8 mouse cellular contexts compared by ENCODE assay signal in genomic region chr4:132198285-132198712, GRCm38 (mm10). TPM values are rescaled to one million over a fixed set of nuclear protein-coding genes. Genes with fewer than 3 reads are reported as not detected.
DNase-seq lines count a peak whose midpoint lies in the region; ATAC-seq and TF ChIP-seq lines count a peak whose summit lies in the region.

No protein-coding gene starts in this region.

- H3K4me2 ChIP-seq in midbrain, postnatal 0 days (ENCODE audit: low read depth, low read length, poor library complexity, severe bottlenecking) = no peak overlapping the region

- H3K27ac ChIP-seq in midbrain, postnatal 0 days (ENCODE audit: low read depth, low read length) = no peak overlapping the region
- H3K27ac ChIP-seq in midbrain, embryonic 10.5 days (replicated peaks) = no peak overlapping the region

- peaks cover 4% of the 10 kb centered on the region; the same call in 1 of the 2 replicates for H3K36me3 ChIP-seq in midbrain, postnatal 0 days (ENCODE audit: insufficient read depth, low read length)
- peaks cover 98% of the 10 kb centered on the region for H3K36me3 ChIP-seq in midbrain, embryonic 10.5 days

- no peaks in the 10 kb centered on the region for H3K27me3 ChIP-seq in midbrain, postnatal 0 days (ENCODE audit: insufficient read depth, low read length)
- H3K27me3 ChIP-seq in midbrain, embryonic 10.5 days (ENCODE audit: low read depth, poor library complexity, severe bottlenecking) = no peaks in the 10 kb centered on the region

- 0 out of 2 replicates have a peak, but pooled peaks cover 3% of the 10 kb centered on the region for H3K4me1 ChIP-seq in midbrain, postnatal 0 days (ENCODE audit: insufficient read depth, low read length)
- H3K4me1 ChIP-seq in midbrain, embryonic 10.5 days = peaks cover 25% of the 10 kb centered on the region

- DNase-seq in midbrain, postnatal 0 days (ENCODE audit: low spot score) = no peak
- DNase-seq in midbrain, embryonic 10.5 days (ENCODE audit: low spot score) = no peak
- peak; percentile 71 to 81 for DNase-seq in kidney, postnatal 36 days
- DNase-seq in spleen, postnatal 36 days (ENCODE audit: low spot score in 2 of 2) = peak; percentile 41 to 44
- no peak for DNase-seq in layer of hippocampus, adult 18-20 months (ENCODE audit: low spot score in 2 of 2)
- no peak for DNase-seq in embryo, embryonic 10 days (ENCODE audit: low spot score)
- DNase-seq in cerebellum, postnatal 25 days = no peak

- no peaks in the 10 kb centered on the region for H3K9me3 ChIP-seq in midbrain, postnatal 0 days (ENCODE audit: low read length)
- no peaks in the 10 kb centered on the region for H3K9me3 ChIP-seq in midbrain, embryonic 10.5 days (replicated peaks)

- 54% methylated on average over 4 of the region's 4 CpGs for WGBS in midbrain, postnatal 0 days
- WGBS in midbrain, embryonic 10.5 days = 80% methylated on average over 4 of the region's 4 CpGs

- no peak overlapping the region for H3K4me3 ChIP-seq in midbrain, postnatal 0 days (ENCODE audit: low read depth, low read length)
- H3K4me3 ChIP-seq in midbrain, embryonic 10.5 days = no peak overlapping the region

- no peak for ATAC-seq in midbrain, postnatal 0 days (ENCODE audit: low FRiP score)
- peak; percentile 35; the same call in 1 of the 2 replicates for ATAC-seq in granulocyte monocyte progenitor cell, adult 5-6 weeks (replicated peaks; ENCODE audit: poor library complexity, severe bottlenecking)

- TF ChIP-seq CTCF in midbrain, postnatal 0 days (IDR thresholded peaks at IDR 0.05) = peak; percentile 51

- no peak overlapping the region for H3K9ac ChIP-seq in midbrain, postnatal 0 days (replicated peaks; ENCODE audit: low read length, poor library complexity, severe bottlenecking)

RNA-seq across cellular contexts. Expression of gene Ythdf2, which starts 13.8 kb away (rescaled TPM):
- total RNA-seq in midbrain, postnatal 0 days (2014; rRNA removed) = 53.5 and 62.7 TPM in 2 replicates
- polyA plus RNA-seq in midbrain, postnatal 0 days (2015; fragmentation: Nextera tagmentation; extraction: Ambion mirVana) = 96.7 and 117 TPM in 2 replicates
- polyA plus RNA-seq in midbrain, embryonic 10.5 days (2016; fragmentation: Nextera tagmentation; extraction: Ambion mirVana) = 148 and 150 TPM in 2 replicates
- total RNA-seq in granulocyte monocyte progenitor cell, adult 5-6 weeks (2014; fragmentation: Nextera tagmentation) = 55.2 and 65.3 TPM in 2 replicates
- total RNA-seq in granulocyte monocyte progenitor cell, adult 5-6 weeks (2017) = 63.6 and 81.8 TPM in 2 replicates
- total RNA-seq in layer of hippocampus, adult 18-20 months (2021) = 10 to 100 TPM; 48.5 to 48.6 TPM

RNA-seq across cellular contexts. Expression of gene Oprd1, which starts 54.0 kb away (rescaled TPM):
- total RNA-seq in midbrain, postnatal 0 days (2014; rRNA removed) = 2.2 and 2.6 TPM in 2 replicates
- 0.65 and 0.79 TPM in 2 replicates for polyA plus RNA-seq in midbrain, postnatal 0 days (2015; fragmentation: Nextera tagmentation; extraction: Ambion mirVana)
- polyA plus RNA-seq in midbrain, embryonic 10.5 days (2016; fragmentation: Nextera tagmentation; extraction: Ambion mirVana) = 0.06 and 0.07 TPM in 2 replicates
- total RNA-seq in granulocyte monocyte progenitor cell, adult 5-6 weeks (2014; fragmentation: Nextera tagmentation) = not detected in 2 replicates
- total RNA-seq in granulocyte monocyte progenitor cell, adult 5-6 weeks (2017) = not detected in 2 replicates
- 10 to 100 TPM; 11.3 to 12.2 TPM for total RNA-seq in layer of hippocampus, adult 18-20 months (2021)

Comparison
In these comparisons a context has a peak if more than half of its experiments do, and no peak if none do; other contexts are left out.
1. DNase-seq: peak in kidney, postnatal 36 days (2 of 2) and spleen, postnatal 36 days (2 of 2); none in midbrain, postnatal 0 days (single experiment), midbrain, embryonic 10.5 days (single experiment), layer of hippocampus, adult 18-20 months (0 of 2), embryo, embryonic 10 days (single experiment) and cerebellum, postnatal 25 days (0 of 2).